Mouse (Mus musculus): ENCODE results near the gene Cdk20.

- TF ChIP-seq CTCF (IDR thresholded peaks at IDR 0.05; ENCODE audit: low read depth): no peak
- TF ChIP-seq EP300 (IDR thresholded peaks at IDR 0.05; ENCODE audit: low read depth): no peak
Measured at GRCm38 (mm10) chr13:64462581-64462980, 30.5 kb downstream of the Cdk20 start.
